Mouse (Mus musculus): Measurements from ENCODE around the gene G0s2.

DNA sequence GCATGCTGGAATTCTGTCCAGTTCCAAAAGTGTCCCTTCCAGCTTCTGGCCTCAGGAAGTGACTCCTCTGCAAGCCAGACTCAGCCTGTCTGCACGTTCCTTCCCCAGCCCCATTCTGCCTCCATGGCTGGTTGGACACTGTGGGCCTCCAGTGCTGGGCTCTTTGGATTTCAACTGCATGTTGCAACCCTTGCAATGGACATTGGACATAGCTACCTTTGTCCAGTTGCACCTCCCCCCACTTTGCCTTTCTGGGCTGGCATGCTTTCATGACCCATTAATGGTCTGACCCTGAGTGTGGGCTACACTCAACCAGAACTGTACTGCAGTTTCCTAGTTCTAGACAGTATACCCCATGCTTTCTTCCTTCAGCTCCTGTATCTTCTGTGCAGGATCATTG is 38.6 kb upstream of the G0s2 start:
- TF ChIP-seq EP300 (IDR thresholded peaks at IDR 0.05; ENCODE audit: low read depth) (peak; percentile 52; the same call in 1 of the 2 replicates), CTCF (IDR thresholded peaks at IDR 0.05; ENCODE audit: low read depth) (no peak)
